Mouse (Mus musculus) stomach, postnatal 0 days (tissue): ENCODE data around the gene Gm45717.

Experiments
- CTCF ChIP-seq: IDR thresholded peaks from 2 replicates; pipeline ENCODE4 v1.5.1; 2016; ENCODE audit warnings: antibody characterized with exemption, low read depth, mild to moderate bottlenecking, moderate library complexity
- EP300 ChIP-seq: optimal IDR thresholded peaks from 2 replicates; pipeline ENCODE3; 2016; ENCODE audit warnings: antibody characterized with exemption

- peak; percentile 94 for TF ChIP-seq CTCF
- peak; percentile 34 for TF ChIP-seq EP300
Measured at GRCm38 (mm10) chr7:140941222-140942051, 14.3 kb downstream of the Gm45717 start, which contains the start of gene Pgghg.
